Mouse (Mus musculus) kidney, embryonic 15.5 days (tissue): ENCODE data around the gene Galnt2. TPM values are rescaled to one million over a fixed set of nuclear protein-coding genes. Genes with fewer than 3 reads are reported as not detected.
A peak's percentile ranks its signal among the peaks of the same experiment; 100 is the strongest.

Experiments used
- ATAC-seq: fragments of 200-750 bp; cut with Nextera tagmentation; replicated peaks from 2 replicates; pipeline ENCODE4 v1.8.0; 2017; ENCODE audit warnings: moderate TSS enrichment; ENCODE audit not compliant: low FRiP score
- H3K27ac ChIP-seq: fragments of 300-500 bp; sonication (generic); 2 replicates; pipeline ENCODE4 v1.5.1; 2015; ENCODE audit warnings: mild to moderate bottlenecking, inconsistent platforms
- H3K27me3 ChIP-seq: fragments of 300-500 bp; sonication (generic); 2 replicates; pipeline ENCODE4 v1.6.1; 2015; ENCODE audit warnings: inconsistent platforms
- H3K36me3 ChIP-seq: fragments of 300-500 bp; sonication (generic); 2 replicates; pipeline ENCODE4 v1.6.1; 2015; ENCODE audit warnings: inconsistent platforms
- H3K4me1 ChIP-seq: fragments of 300-500 bp; sonication (generic); 2 replicates; pipeline ENCODE4 v1.6.1; 2015; ENCODE audit warnings: inconsistent platforms
- H3K4me2 ChIP-seq: fragments of 300-500 bp; sonication (generic); 2 replicates; pipeline ENCODE4 v1.6.1; 2015; ENCODE audit warnings: moderate library complexity, mild to moderate bottlenecking, inconsistent platforms
- H3K4me3 ChIP-seq: fragments of 300-500 bp; sonication (generic); replicated peaks from 2 replicates; pipeline ENCODE4 v1.5.1; 2015; ENCODE audit warnings: mild to moderate bottlenecking, inconsistent platforms
- H3K9ac ChIP-seq: fragments of 300-500 bp; sonication (generic); 2 replicates; pipeline ENCODE4 v1.6.1; 2015; ENCODE audit warnings: mild to moderate bottlenecking, inconsistent platforms
- H3K9me3 ChIP-seq: fragments of 300-500 bp; sonication (generic); replicated peaks from 2 replicates; pipeline ENCODE4 v1.6.1; 2016; ENCODE audit warnings: inconsistent platforms
- WGBS: fragments of 180-500 bp; shearing (Covaris S2); methylation state at CpG from one replicate; pipeline ENCODE4 v1.1.7; 2015; ENCODE audit warnings: mixed read lengths; 5-methylcytosine and 5-hydroxymethylcytosine counted together
- polyA plus RNA-seq: library from polyadenylated mRNA; unstranded; fragments of >200 nt; fragmentation: Nextera tagmentation; extraction: Ambion mirVana; gene quantifications from 2 replicates; pipeline ENCODE4 v1.2.1, GENCODE M21; 2015

Galnt2 gene
- polyA plus RNA-seq, 1 experiment from 2014 or later = 47.6 TPM

DNA sequence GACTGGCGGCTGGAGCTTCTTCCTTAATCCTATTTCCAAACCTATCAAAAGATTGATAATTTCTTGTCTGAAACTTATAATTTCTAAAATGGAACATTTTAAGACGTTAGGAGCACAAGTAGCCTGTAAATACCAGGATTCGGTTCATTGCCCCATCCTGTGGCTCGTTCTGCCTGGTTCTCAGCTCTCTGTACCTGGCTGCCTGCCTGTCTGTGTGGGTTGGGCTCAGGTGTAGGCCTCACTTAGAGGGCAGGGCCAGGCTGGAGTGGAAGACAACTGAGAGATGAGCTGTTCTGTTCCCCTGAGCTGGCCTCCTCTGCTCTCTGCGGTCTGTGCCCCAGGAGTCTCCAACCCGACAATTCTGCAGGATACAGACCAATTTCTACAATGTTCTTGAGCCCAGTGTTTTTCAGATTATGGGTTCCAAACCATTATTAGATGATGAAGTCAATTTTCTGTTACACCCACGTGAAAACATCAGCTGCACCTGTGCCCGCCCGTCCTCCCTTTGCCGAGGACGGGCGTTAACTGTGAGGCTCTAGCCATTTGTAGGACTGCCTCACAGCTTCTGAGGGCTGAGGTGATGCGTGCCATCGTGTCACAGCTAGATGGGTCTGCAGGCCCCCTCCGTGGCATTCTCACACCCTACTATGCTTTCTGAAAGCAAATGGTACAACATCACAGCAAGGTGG is 72.2 kb downstream of the Galnt2 start:
- Histone ChIP-seq H3K4me3 (no peak overlapping the region), H3K27me3 (no peaks in the 10 kb centered on the region), H3K36me3 (peaks cover 14% of the 10 kb centered on the region; the same call in 1 of the 2 replicates), H3K9me3 (no peaks in the 10 kb centered on the region), H3K9ac (no peak overlapping the region), H3K4me2 (no peak overlapping the region), H3K4me1 (peaks cover 28% of the 10 kb centered on the region), H3K27ac (peak overlapping the region; percentile 66)
- 67% methylated on average over 15 of the region's 15 CpGs for WGBS
- no peak for ATAC-seq

DNA sequence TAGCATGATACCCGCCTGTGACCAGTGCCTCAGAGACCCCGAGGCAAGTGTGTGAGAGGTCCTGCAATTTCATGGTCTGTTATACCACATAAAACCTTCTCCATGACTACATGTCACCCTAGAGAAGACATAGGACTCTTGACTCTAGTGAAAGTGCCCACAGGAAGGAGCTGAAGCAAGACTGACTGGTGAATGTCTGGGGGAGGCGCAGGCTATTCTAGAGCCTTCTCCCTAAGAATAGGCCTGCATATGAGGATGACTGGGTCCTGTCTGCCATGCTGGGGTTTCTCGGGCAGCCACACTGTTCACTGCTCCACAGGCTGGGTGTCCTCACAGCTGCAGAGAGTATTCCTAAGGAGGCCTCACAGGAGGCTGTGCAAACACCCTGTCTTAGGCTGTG is 73.0 kb downstream of the Galnt2 start:
- Histone ChIP-seq H3K36me3 (peaks cover 16% of the 10 kb centered on the region; the same call in 1 of the 2 replicates), H3K4me1 (peaks cover 28% of the 10 kb centered on the region), H3K4me3 (no peak overlapping the region), H3K9ac (no peak overlapping the region), H3K4me2 (no peak overlapping the region), H3K27ac (0 out of 2 replicates have a peak overlapping the region, but pooled peaks have one; percentile 1), H3K9me3 (no peaks in the 10 kb centered on the region), H3K27me3 (no peaks in the 10 kb centered on the region)
- ATAC-seq = peak; percentile 9; the same call in 1 of the 2 replicates
- 56% methylated on average over 4 of the region's 4 CpGs for WGBS

DNA sequence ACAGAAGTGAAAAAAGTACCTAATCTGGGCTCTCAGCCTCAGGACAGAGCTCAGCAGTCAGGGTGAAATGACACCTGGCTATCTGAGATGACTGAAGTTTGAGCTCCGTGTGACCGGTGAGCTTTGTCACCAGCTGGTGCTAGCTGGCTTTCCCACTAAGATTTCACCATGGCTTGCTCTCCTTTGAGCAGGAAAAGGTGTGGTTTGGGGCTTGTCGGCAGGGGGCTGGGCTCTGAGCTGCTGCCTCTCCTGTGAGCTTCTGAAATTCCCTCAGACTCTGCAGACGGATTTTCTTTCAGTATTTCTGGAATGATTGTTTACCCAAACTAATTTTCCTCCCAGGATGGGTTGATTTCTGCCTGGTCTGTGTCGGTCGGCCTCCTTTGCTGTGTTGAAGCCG is 75.4 kb downstream of the Galnt2 start:
- no peak for ATAC-seq
- Histone ChIP-seq H3K27me3 (no peaks in the 10 kb centered on the region), H3K4me2 (no peak overlapping the region), H3K4me3 (no peak overlapping the region), H3K36me3 (peaks cover 16% of the 10 kb centered on the region; the same call in 1 of the 2 replicates), H3K4me1 (peaks cover 28% of the 10 kb centered on the region), H3K9ac (no peak overlapping the region), H3K9me3 (no peaks in the 10 kb centered on the region), H3K27ac (no peak overlapping the region)
- 47% methylated on average over 7 of the region's 7 CpGs for WGBS

DNA sequence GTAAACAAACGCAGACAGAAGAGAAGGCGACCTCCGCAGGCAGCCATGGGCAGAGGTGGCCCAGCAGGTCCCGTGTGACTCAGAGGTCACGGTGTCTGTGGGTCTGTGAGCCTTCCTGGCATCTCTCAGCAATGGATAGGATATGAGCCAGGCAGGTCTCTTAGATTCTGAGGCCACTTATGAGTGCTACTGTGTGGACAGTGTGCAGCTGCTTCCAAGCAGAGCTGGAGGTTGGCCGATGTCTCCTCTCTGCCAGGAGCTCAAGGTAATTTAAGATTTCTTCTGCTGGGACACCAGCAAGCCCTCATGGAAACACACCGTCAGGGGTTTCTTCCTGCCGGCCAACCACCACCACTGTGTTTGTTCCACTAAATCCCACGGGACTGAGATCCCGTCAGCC is 76.5 kb downstream of the Galnt2 start:
- Histone ChIP-seq H3K9me3 (no peaks in the 10 kb centered on the region), H3K27ac (no peak overlapping the region), H3K36me3 (peaks cover 16% of the 10 kb centered on the region; the same call in 1 of the 2 replicates), H3K4me2 (no peak overlapping the region), H3K27me3 (no peaks in the 10 kb centered on the region), H3K4me3 (no peak overlapping the region), H3K4me1 (peaks cover 25% of the 10 kb centered on the region), H3K9ac (no peak overlapping the region)
- 88% methylated on average over 10 of the region's 10 CpGs for WGBS
- no peak for ATAC-seq

DNA sequence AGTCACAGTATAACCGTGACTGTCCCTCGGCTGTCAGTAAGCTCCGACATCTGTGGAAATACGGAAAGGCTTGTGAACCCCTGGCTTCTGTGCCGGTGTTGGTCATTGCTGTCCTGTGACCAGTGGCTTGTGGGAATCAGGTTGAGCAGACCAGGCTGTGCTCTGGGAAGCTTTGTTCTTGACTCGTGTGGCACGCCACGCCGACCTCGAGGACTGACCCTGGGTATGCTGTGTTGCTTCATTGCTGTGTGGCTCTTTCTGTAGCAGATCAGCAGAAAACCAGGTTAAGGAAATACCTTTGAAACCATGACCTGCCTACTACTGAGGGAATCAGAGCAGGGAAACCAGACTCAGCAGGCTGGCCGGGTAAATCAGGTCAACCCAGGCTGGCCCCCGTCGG is 79.3 kb downstream of the Galnt2 start:
- 85% methylated on average over 13 of the region's 13 CpGs for WGBS
- Histone ChIP-seq H3K27me3 (no peaks in the 10 kb centered on the region), H3K4me2 (no peak overlapping the region), H3K4me3 (no peak overlapping the region), H3K4me1 (peaks cover 10% of the 10 kb centered on the region), H3K36me3 (peaks cover 14% of the 10 kb centered on the region; the same call in 1 of the 2 replicates), H3K9ac (no peak overlapping the region), H3K27ac (no peak overlapping the region), H3K9me3 (no peaks in the 10 kb centered on the region)
- ATAC-seq = no peak

DNA sequence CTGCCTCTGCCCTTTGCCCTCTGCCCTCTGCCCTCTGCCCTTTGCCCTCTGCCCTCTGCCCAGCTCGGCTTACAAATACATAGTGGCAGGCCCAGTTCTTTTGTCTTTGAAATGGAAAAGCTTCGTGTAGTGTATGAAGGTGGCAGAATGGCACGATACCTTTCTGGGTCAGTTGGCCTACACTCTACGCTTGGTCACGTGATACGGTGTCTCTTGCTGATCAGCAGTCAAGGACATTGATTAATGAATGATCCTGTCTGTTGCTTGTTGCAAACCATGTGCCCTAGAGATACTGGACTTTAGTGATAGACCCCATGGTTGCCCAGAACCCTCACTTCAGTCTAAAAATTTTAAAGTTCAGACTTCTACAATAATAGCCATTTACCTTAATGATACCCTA is 79.9 kb downstream of the Galnt2 start:
- Histone ChIP-seq H3K4me2 (no peak overlapping the region), H3K36me3 (peaks cover 8% of the 10 kb centered on the region; the same call in 1 of the 2 replicates), H3K4me3 (no peak overlapping the region), H3K4me1 (peaks cover 8% of the 10 kb centered on the region), H3K27ac (no peak overlapping the region), H3K9ac (no peak overlapping the region), H3K27me3 (no peaks in the 10 kb centered on the region), H3K9me3 (no peaks in the 10 kb centered on the region)
- WGBS = 82% methylated on average over 6 of the region's 6 CpGs
- no peak for ATAC-seq

DNA sequence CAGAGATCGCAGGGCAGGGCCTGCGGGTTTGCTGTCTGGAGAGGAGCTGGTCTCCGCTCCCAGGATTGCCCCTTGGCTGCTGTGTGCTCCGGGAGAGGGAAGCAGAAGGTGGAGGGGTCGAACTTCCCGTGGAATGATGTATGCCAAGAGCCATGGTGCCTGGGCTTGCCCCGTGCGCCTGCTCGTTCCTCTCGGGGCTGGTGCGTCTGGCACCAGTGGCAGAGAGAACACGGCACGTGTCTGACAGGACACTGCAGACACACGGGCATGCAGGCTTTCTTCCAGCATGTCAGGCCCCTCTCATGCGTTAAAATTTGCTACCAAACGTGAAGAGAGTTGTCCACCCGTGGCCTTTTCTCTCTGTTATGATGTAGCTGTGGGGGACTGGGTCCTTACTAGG is 80.5 kb downstream of the Galnt2 start:
- no peak overlapping the region for H3K4me2 ChIP-seq
- H3K9me3 ChIP-seq = no peaks in the 10 kb centered on the region
- H3K36me3 ChIP-seq = 0 out of 2 replicates have a peak, but pooled peaks cover 8% of the 10 kb centered on the region
- no peak overlapping the region for H3K4me3 ChIP-seq
- peaks cover 12% of the 10 kb centered on the region for H3K4me1 ChIP-seq
- no peak overlapping the region for H3K9ac ChIP-seq
- no peaks in the 10 kb centered on the region for H3K27me3 ChIP-seq
- 91% methylated on average over 17 of the region's 17 CpGs for WGBS
- ATAC-seq = no peak
- H3K27ac ChIP-seq = no peak overlapping the region

DNA sequence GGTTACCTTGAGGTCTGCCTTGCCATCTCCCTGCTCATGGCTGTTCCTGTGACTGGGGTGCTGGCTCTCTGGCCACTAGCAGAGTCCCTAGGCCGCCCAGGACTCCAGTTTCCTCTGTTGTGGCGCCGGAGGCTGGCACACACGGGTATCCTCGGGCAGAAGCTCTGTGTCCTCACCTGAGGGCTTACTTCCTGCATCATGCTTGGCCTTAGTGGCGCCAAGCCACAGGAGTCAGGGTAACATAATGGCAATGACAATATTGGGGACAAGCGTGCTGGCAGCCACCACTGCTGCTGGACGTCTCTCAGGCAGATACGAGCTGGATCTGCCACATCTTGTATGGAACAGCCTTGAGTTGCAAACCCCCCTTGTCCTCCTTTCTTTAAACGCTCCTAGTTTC is 81.0 kb downstream of the Galnt2 start:
- 94% methylated on average over 10 of the region's 10 CpGs for WGBS
- Histone ChIP-seq H3K27ac (no peak overlapping the region), H3K27me3 (no peaks in the 10 kb centered on the region), H3K9me3 (no peaks in the 10 kb centered on the region), H3K9ac (no peak overlapping the region), H3K4me1 (peaks cover 16% of the 10 kb centered on the region), H3K4me3 (no peak overlapping the region), H3K36me3 (0 out of 2 replicates have a peak, but pooled peaks cover 8% of the 10 kb centered on the region), H3K4me2 (no peak overlapping the region)
- no peak for ATAC-seq

DNA sequence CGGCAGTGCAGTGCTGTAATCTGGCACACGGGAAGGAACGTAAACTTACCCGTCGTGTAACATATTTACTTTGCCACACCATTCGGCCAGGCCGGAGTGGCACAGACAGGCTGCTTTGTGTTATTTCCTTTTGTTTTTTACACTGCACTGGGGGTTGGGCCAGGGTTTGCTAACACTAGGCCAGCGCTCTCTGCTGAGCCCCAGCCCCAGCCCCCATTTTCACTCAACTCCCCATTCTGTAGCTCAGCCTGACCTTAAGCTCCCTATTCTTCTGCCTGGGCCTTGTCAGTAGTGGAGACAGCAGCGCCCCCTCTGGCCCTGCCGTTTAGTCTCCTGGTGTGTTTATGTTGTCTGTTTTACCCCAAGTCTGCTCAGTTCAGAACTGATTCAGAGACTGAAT is 83.6 kb downstream of the Galnt2 start:
- H3K27ac ChIP-seq = no peak overlapping the region
- ATAC-seq = no peak
- WGBS = 59% methylated on average over 10 of the region's 10 CpGs
- no peaks in the 10 kb centered on the region for H3K36me3 ChIP-seq
- no peak overlapping the region for H3K4me2 ChIP-seq
- H3K9ac ChIP-seq = no peak overlapping the region
- no peak overlapping the region for H3K4me3 ChIP-seq
- H3K4me1 ChIP-seq = peaks cover 21% of the 10 kb centered on the region
- no peaks in the 10 kb centered on the region for H3K9me3 ChIP-seq
- H3K27me3 ChIP-seq = no peaks in the 10 kb centered on the region

DNA sequence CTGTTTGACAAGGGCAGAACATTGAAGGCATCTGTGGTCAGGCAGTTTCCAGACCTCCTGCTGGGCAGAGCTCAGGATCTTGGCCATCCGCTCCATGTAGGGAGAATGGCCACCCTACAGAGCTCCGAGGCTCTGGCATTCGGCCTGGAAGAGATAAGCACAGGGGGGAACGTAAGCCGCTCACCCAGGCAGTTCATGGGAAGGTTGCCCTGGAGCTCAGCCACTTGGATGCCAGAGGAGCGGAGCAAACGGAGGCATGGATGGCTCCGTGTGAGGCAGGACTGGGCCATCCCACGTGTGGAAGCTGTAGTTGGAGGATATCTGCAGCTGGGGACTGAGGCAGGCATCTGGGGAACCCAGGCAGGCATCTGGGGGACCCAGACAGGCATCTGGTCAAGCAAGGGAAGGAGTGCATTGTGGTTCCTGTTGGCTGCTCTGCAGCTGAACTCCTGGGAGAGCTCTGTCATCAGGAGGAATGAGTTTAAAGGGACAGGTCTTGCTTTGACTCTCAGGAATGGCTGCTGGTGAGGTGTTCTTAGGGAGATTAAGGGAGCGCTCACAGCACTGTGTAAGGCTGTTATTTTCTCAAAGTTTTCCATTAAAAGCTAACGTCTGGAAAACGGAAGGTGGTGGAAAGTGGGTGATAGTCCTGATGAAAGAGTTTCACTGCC is 85.4 kb downstream of the Galnt2 start:
- peaks cover 26% of the 10 kb centered on the region for H3K4me1 ChIP-seq
- H3K9ac ChIP-seq = no peak overlapping the region
- no peaks in the 10 kb centered on the region for H3K36me3 ChIP-seq
- H3K4me3 ChIP-seq = no peak overlapping the region
- H3K27ac ChIP-seq = 0 out of 2 replicates have a peak overlapping the region, but pooled peaks have one; percentile 45
- no peak overlapping the region for H3K4me2 ChIP-seq
- no peaks in the 10 kb centered on the region for H3K9me3 ChIP-seq
- WGBS = 58% methylated on average over 12 of the region's 12 CpGs
- no peak for ATAC-seq
- no peaks in the 10 kb centered on the region for H3K27me3 ChIP-seq

DNA sequence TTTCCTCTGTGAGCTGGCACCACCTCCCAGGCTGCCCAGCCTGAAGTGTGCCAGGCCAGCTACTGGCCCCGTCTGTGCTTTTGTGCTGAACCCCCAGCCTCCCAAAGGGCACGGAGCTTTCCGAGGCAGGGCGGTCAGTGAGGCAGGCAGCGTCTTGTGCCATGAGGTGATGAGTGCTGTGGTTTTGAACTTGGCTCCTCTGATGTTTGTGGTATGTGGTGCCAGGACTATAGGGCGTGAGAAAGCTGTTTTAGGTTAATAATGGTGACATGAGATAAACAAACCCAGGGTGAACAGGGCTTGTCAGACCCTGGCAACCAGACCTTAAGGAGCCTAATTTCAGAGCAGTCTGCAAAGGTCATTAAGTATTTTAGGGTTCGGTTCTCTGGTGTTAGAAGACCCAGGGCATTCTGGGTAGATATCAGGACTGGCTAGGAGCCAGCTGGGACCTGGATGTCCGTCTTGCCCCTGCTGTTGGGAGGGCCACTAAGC is 86.0 kb downstream of the Galnt2 start:
- Histone ChIP-seq H3K27me3 (no peaks in the 10 kb centered on the region), H3K36me3 (0 out of 2 replicates have a peak, but pooled peaks cover 2% of the 10 kb centered on the region), H3K9ac (no peak overlapping the region), H3K4me1 (peaks cover 29% of the 10 kb centered on the region), H3K4me3 (no peak overlapping the region), H3K9me3 (no peaks in the 10 kb centered on the region), H3K27ac (no peak overlapping the region), H3K4me2 (no peak overlapping the region)
- no peak for ATAC-seq
- 57% methylated on average over 8 of the region's 8 CpGs for WGBS

DNA sequence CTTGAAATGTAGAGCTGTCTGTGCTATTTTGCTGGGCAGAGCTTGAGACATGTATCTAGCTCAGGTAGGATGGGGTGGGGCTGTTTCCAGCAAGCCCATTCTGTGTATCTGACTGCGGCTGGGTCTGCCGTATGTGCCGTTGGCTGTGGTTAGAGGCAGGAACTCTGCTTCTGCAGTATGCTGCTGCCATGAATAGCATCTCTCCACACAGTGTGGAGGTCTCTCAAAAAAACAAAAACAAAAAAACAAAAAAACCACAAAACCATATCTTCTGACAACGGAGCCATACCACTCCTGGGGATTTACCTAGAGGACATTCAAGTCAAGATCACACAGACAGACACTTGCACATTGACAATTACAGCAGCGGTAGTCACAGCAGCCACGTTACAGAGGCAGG is 86.6 kb downstream of the Galnt2 start:
- ATAC-seq = no peak
- Histone ChIP-seq H3K4me3 (no peak overlapping the region), H3K4me1 (peaks cover 29% of the 10 kb centered on the region), H3K27me3 (no peaks in the 10 kb centered on the region), H3K9me3 (no peaks in the 10 kb centered on the region), H3K4me2 (no peak overlapping the region), H3K36me3 (0 out of 2 replicates have a peak, but pooled peaks cover 4% of the 10 kb centered on the region), H3K27ac (no peak overlapping the region), H3K9ac (no peak overlapping the region)
- 85% methylated on average over 6 of the region's 6 CpGs for whole genome bisulfite sequencing
